Mouse (Mus musculus) spleen, adult 2 months (tissue): ENCODE measurements at regions not wholly inside any gene's neighbourhood (a gene's known extent, or its start where the extent isn't known, plus 50 kb on each side); places are given as distances from the start of the nearest gene placed in this dataset.

Source experiments
- DNase-seq, 2 experiments: peaks; one replicate each; pipeline versions ENCODE4 v3.0.0 to v3.0.0-alpha.2; 2012 to 2021; ENCODE audit warnings: low spot score in 2 of 2, low read depth in 1 of 2
- H3K27ac ChIP-seq: fragments of 200-500 bp; 2 replicates; pipeline ENCODE4 v1.5.1; 2012; ENCODE audit warnings: low read length, inconsistent platforms; ENCODE audit not compliant: insufficient read depth
- H3K27me3 ChIP-seq: fragments of 200-500 bp; 2 replicates; pipeline ENCODE4 v1.6.1; 2012; ENCODE audit warnings: mild to moderate bottlenecking, moderate library complexity, low read length, inconsistent platforms; ENCODE audit not compliant: control insufficient read depth, insufficient read depth
- H3K36me3 ChIP-seq: fragments of 200-500 bp; 2 replicates; pipeline ENCODE4 v1.6.1; 2012; ENCODE audit warnings: mild to moderate bottlenecking, low read length, inconsistent platforms; ENCODE audit not compliant: control insufficient read depth, insufficient read depth
- H3K4me1 ChIP-seq: fragments of 200-500 bp; 2 replicates; pipeline ENCODE4 v1.6.1; 2011; ENCODE audit warnings: inconsistent platforms; ENCODE audit not compliant: control insufficient read depth, insufficient read depth, insufficient read length
- H3K4me3 ChIP-seq: fragments of 200-500 bp; 2 replicates; pipeline ENCODE4 v1.5.1; 2011; ENCODE audit warnings: mild to moderate bottlenecking, inconsistent platforms; ENCODE audit not compliant: insufficient read depth, insufficient read length; ENCODE audit errors: extremely low read depth
- CTCF ChIP-seq: fragments of 200-500 bp; IDR thresholded peaks from 2 replicates; pipeline ENCODE4 v1.5.1; 2011; ENCODE audit warnings: mild to moderate bottlenecking, inconsistent platforms; ENCODE audit not compliant: insufficient read depth, insufficient read length, insufficient replicate concordance; ENCODE audit errors: extremely low read depth
- POLR2A ChIP-seq: fragments of 200-500 bp; IDR thresholded peaks from 2 replicates; pipeline ENCODE4 v1.6.1; 2011; ENCODE audit warnings: low read depth, low read length, inconsistent platforms
- WGBS: fragments of 180-500 bp; shearing (Covaris S2); methylation state at CpG from one replicate; pipeline ENCODE4 v1.1.7; 2018; 5-methylcytosine and 5-hydroxymethylcytosine counted together

- TF ChIP-seq CTCF (no peak), POLR2A (no peak)
- WGBS: 81% methylated on average over 7 of the region's 7 CpGs
- Histone ChIP-seq H3K27me3 (no peaks in the 10 kb centered on the region), H3K36me3 (no peaks in the 10 kb centered on the region), H3K4me1 (no peaks in the 10 kb centered on the region), H3K4me3 (no peak overlapping the region), H3K27ac (no peak overlapping the region)
- no peak for DNase-seq
Measured at GRCm38 (mm10) chr10:98212876-98213587, 486.5 kb upstream of the C030005K15Rik start.

GRCm38 (mm10) chr10:98231017-98231416 is 504.5 kb upstream of the C030005K15Rik start:
- 87% methylated on average over 5 of the region's 5 CpGs for WGBS
- no peak overlapping the region for H3K27ac ChIP-seq
- no peak overlapping the region for H3K4me3 ChIP-seq
- H3K36me3 ChIP-seq: no peaks in the 10 kb centered on the region
- H3K4me1 ChIP-seq: no peaks in the 10 kb centered on the region
- no peak for TF ChIP-seq CTCF
- TF ChIP-seq POLR2A: no peak
- no peaks in the 10 kb centered on the region for H3K27me3 ChIP-seq
- DNase-seq: no peak

- H3K4me1 ChIP-seq: no peaks in the 10 kb centered on the region
- no peaks in the 10 kb centered on the region for H3K36me3 ChIP-seq
- 83% methylated on average over 4 of the region's 4 CpGs for WGBS
- H3K27me3 ChIP-seq: no peaks in the 10 kb centered on the region
- no peak for DNase-seq
- H3K4me3 ChIP-seq: no peak overlapping the region
- TF ChIP-seq CTCF (no peak), POLR2A (no peak)
- H3K27ac ChIP-seq: no peak overlapping the region
Measured at GRCm38 (mm10) chr10:98231705-98232235, 505.2 kb upstream of the C030005K15Rik start.

GRCm38 (mm10) chr10:98248311-98248710 is 521.8 kb upstream of the C030005K15Rik start:
- no peak for DNase-seq
- no peak for TF ChIP-seq CTCF
- no peak for TF ChIP-seq POLR2A
- Histone ChIP-seq H3K4me3 (no peak overlapping the region), H3K36me3 (no peaks in the 10 kb centered on the region), H3K27ac (no peak overlapping the region), H3K27me3 (no peaks in the 10 kb centered on the region), H3K4me1 (no peaks in the 10 kb centered on the region)
- WGBS: 87% methylated on average over 1 of the region's 1 CpGs

- 79% methylated on average over 4 of the region's 4 CpGs for WGBS
- Histone ChIP-seq H3K4me1 (no peaks in the 10 kb centered on the region), H3K36me3 (no peaks in the 10 kb centered on the region), H3K4me3 (no peak overlapping the region), H3K27me3 (no peaks in the 10 kb centered on the region), H3K27ac (no peak overlapping the region)
- TF ChIP-seq CTCF: no peak
- TF ChIP-seq POLR2A: no peak
- no peak for DNase-seq
Measured at GRCm38 (mm10) chr10:98257980-98258707, 531.6 kb upstream of the C030005K15Rik start.

- H3K4me1 ChIP-seq: no peaks in the 10 kb centered on the region
- H3K36me3 ChIP-seq: no peaks in the 10 kb centered on the region
- no peak overlapping the region for H3K4me3 ChIP-seq
- no peaks in the 10 kb centered on the region for H3K27me3 ChIP-seq
- WGBS: 92% methylated on average over 4 of the region's 4 CpGs
- DNase-seq: no peak
- TF ChIP-seq POLR2A (no peak), CTCF (no peak)
- no peak overlapping the region for H3K27ac ChIP-seq
Measured at GRCm38 (mm10) chr10:98259283-98259682, 532.7 kb upstream of the C030005K15Rik start.
